Mouse (Mus musculus) thymus, adult 2 months (tissue): ENCODE results near the gene Tap1. TPM values are rescaled to one million over a fixed set of nuclear protein-coding genes. Genes with fewer than 3 reads are reported as not detected.
"Not testable (repeated sequence)": the region's sequence is repeated elsewhere in the genome, so short reads cannot be mapped to it uniquely, and the experiment has no call there.

Experiments used
- DNase-seq: peaks from one replicate; pipeline ENCODE4 v3.0.0; 2021
- H3K27ac ChIP-seq: fragments of 200-500 bp; 2 replicates; pipeline ENCODE4 v1.5.1; 2012; ENCODE audit warnings: low read length, control low read depth; ENCODE audit not compliant: control insufficient read depth, insufficient read depth
- H3K27me3 ChIP-seq: fragments of 200-500 bp; 2 replicates; pipeline ENCODE4 v1.6.1; 2012; ENCODE audit warnings: mild to moderate bottlenecking, low read length, moderate library complexity, mixed read lengths; ENCODE audit not compliant: control insufficient read depth, insufficient read depth
- H3K36me3 ChIP-seq: fragments of 200-500 bp; 2 replicates; pipeline ENCODE4 v1.6.1; 2012; ENCODE audit warnings: mild to moderate bottlenecking, low read length, moderate library complexity; ENCODE audit not compliant: control insufficient read depth, insufficient read depth
- H3K4me1 ChIP-seq: fragments of 200-500 bp; replicated peaks from 2 replicates; pipeline ENCODE4 v1.6.1; 2012; ENCODE audit warnings: low read length; ENCODE audit not compliant: control insufficient read depth, insufficient read depth
- H3K4me3 ChIP-seq: fragments of 200-500 bp; 2 replicates; pipeline ENCODE4 v1.5.1; 2012; ENCODE audit warnings: mild to moderate bottlenecking, low read length, control low read depth, moderate library complexity; ENCODE audit not compliant: control insufficient read depth, insufficient read depth
- CTCF ChIP-seq: fragments of 200-500 bp; IDR thresholded peaks from 2 replicates; pipeline ENCODE4 v1.5.1; 2012; ENCODE audit warnings: mild to moderate bottlenecking, control low read depth, low read length, moderate library complexity, borderline replicate concordance; ENCODE audit not compliant: control insufficient read depth, poor library complexity, insufficient read depth; ENCODE audit errors: extremely low read depth
- POLR2A ChIP-seq: fragments of 200-500 bp; IDR thresholded peaks from 2 replicates; pipeline ENCODE4 v1.6.1; 2012; ENCODE audit warnings: mild to moderate bottlenecking, low read length, control low read depth, moderate library complexity; ENCODE audit not compliant: control insufficient read depth, poor library complexity, insufficient read depth; ENCODE audit errors: extremely low read depth
- WGBS: fragments of 180-500 bp; shearing (Covaris S2); methylation state at CpG from one replicate; pipeline ENCODE4 v1.1.7; 2018; 5-methylcytosine and 5-hydroxymethylcytosine counted together
- polyA plus RNA-seq: library from polyadenylated mRNA; depleted of rRNA; stranded (reverse); fragments of >200 nt; gene quantifications from 2 replicates; pipeline ENCODE4 v1.2.3, GENCODE M21; 2012

The Tap1 gene
- polyA plus RNA-seq, 1 experiment: 197 TPM

- H3K36me3 ChIP-seq: no peaks in the 10 kb centered on the region
- no peak overlapping the region for H3K4me3 ChIP-seq
- H3K4me1 ChIP-seq: no peaks in the 10 kb centered on the region
- H3K27ac ChIP-seq: no peak overlapping the region
- DNase-seq: no peak
- WGBS: over 99% methylated on average over 3 of the region's 3 CpGs
- no peak for TF ChIP-seq CTCF
- no peak for TF ChIP-seq POLR2A
- H3K27me3 ChIP-seq: no peaks in the 10 kb centered on the region
These were observed 37.5 kb downstream of the Tap1 start for GRCm38 (mm10) chr17:34224816-34225215.

- TF ChIP-seq CTCF: no peak
- TF ChIP-seq POLR2A: no peak
These were observed 38.1 kb downstream of the Tap1 start for GRCm38 (mm10) chr17:34225426-34225825.

GRCm38 (mm10) chr17:34225911-34226310, 38.6 kb downstream of the Tap1 start:
- WGBS: 99% methylated on average over 16 of the region's 23 CpGs
- H3K4me3 ChIP-seq, DNase-seq, H3K36me3 ChIP-seq, H3K27me3 ChIP-seq, H3K27ac ChIP-seq, H3K4me1 ChIP-seq: not testable (repeated sequence)

More at GRCm38 (mm10) chr17:34225426-34225825, 38.1 kb downstream of the Tap1 start:
- no peaks in the 10 kb centered on the region for H3K27me3 ChIP-seq
- H3K4me3 ChIP-seq: no peak overlapping the region
- no peaks in the 10 kb centered on the region for H3K4me1 ChIP-seq
- no peak overlapping the region for H3K27ac ChIP-seq
- H3K36me3 ChIP-seq: no peaks in the 10 kb centered on the region
- DNase-seq: no peak
- 97% methylated on average over 8 of the region's 8 CpGs for WGBS

GRCm38 (mm10) chr17:34230971-34231370, 43.6 kb downstream of the Tap1 start:
- H3K4me3 ChIP-seq, H3K27me3 ChIP-seq, H3K4me1 ChIP-seq, H3K27ac ChIP-seq, H3K36me3 ChIP-seq, DNase-seq: not testable (repeated sequence)
- 97% methylated on average over 9 of the region's 9 CpGs for WGBS

GRCm38 (mm10) chr17:34232021-34232420, 44.7 kb downstream of the Tap1 start:
- not testable (repeated sequence) for DNase-seq, H3K27ac ChIP-seq, H3K27me3 ChIP-seq, H3K4me3 ChIP-seq, H3K36me3 ChIP-seq, H3K4me1 ChIP-seq
- 98% methylated on average over 7 of the region's 7 CpGs for WGBS

GRCm38 (mm10) chr17:34234926-34235325, 47.6 kb downstream of the Tap1 start:
- under 1% methylated on average over 9 of the region's 9 CpGs for WGBS
- no peak overlapping the region for H3K4me3 ChIP-seq
- peak; percentile 88 for DNase-seq
- H3K36me3 ChIP-seq: no peaks in the 10 kb centered on the region
- TF ChIP-seq POLR2A: no peak
- peak; percentile 82; the same call in 1 of the 2 replicates for TF ChIP-seq CTCF
- H3K27ac ChIP-seq: no peak overlapping the region
- no peaks in the 10 kb centered on the region for H3K27me3 ChIP-seq
- H3K4me1 ChIP-seq: peaks cover 11% of the 10 kb centered on the region

GRCm38 (mm10) chr17:34236691-34237090, 49.3 kb downstream of the Tap1 start:
- H3K27me3 ChIP-seq: no peaks in the 10 kb centered on the region
- H3K4me3 ChIP-seq: no peak overlapping the region
- H3K36me3 ChIP-seq: no peaks in the 10 kb centered on the region
- 98% methylated on average over 5 of the region's 5 CpGs for WGBS
- TF ChIP-seq POLR2A (no peak), CTCF (no peak)
- peaks cover 15% of the 10 kb centered on the region for H3K4me1 ChIP-seq
- DNase-seq: no peak
- H3K27ac ChIP-seq: no peak overlapping the region
